Mouse (Mus musculus) ES-Bruce4 (cell line): ENCODE data around the gene Slc26a10. TPM values are rescaled to one million over a fixed set of nuclear protein-coding genes. Genes with fewer than 3 reads are reported as not detected.

Experiments used
- H3K27ac ChIP-seq: 2 replicates; pipeline ENCODE4 v1.5.1; 2012; ENCODE audit warnings: low read length, inconsistent platforms; ENCODE audit not compliant: insufficient read depth
- H3K27me3 ChIP-seq: 2 replicates; pipeline ENCODE4 v1.6.1; 2012; ENCODE audit warnings: mild to moderate bottlenecking, low read length, inconsistent platforms; ENCODE audit not compliant: control insufficient read depth, poor library complexity, insufficient read depth, severe bottlenecking
- H3K36me3 ChIP-seq: 2 replicates; pipeline ENCODE4 v1.6.1; 2012; ENCODE audit warnings: inconsistent platforms, mild to moderate bottlenecking, low read length, moderate library complexity; ENCODE audit not compliant: control insufficient read depth, poor library complexity, insufficient read depth, severe bottlenecking
- H3K4me1 ChIP-seq: one replicate; pipeline ENCODE4 v1.8.1; 2011; ENCODE audit warnings: low read length; ENCODE audit not compliant: control insufficient read depth, insufficient read depth
- H3K4me3 ChIP-seq: 2 replicates; pipeline ENCODE4 v1.5.1; 2011; ENCODE audit warnings: low read depth, mild to moderate bottlenecking, low read length
- H3K9ac ChIP-seq: 2 replicates; pipeline ENCODE4 v1.6.1; 2012; ENCODE audit warnings: low read depth, mild to moderate bottlenecking, inconsistent platforms; ENCODE audit not compliant: poor library complexity, severe bottlenecking
- H3K9me3 ChIP-seq: replicated peaks from 2 replicates; pipeline ENCODE4 v1.6.1; 2012; ENCODE audit warnings: mild to moderate bottlenecking, low read length, inconsistent platforms; ENCODE audit not compliant: control insufficient read depth, poor library complexity, insufficient read depth, severe bottlenecking
- CTCF ChIP-seq: IDR thresholded peaks from one replicate; pipeline ENCODE4 v1.8.1; 2011; ENCODE audit warnings: low read depth, low read length
- EP300 ChIP-seq: IDR thresholded peaks from 2 replicates; pipeline ENCODE4 v1.6.1; 2011; ENCODE audit warnings: low read depth, low read length; ENCODE audit not compliant: insufficient read depth
- POLR2A ChIP-seq: IDR thresholded peaks from one replicate; pipeline ENCODE4 v1.8.1; 2011; ENCODE audit warnings: low read length; ENCODE audit not compliant: insufficient read depth
- polyA plus RNA-seq: library from polyadenylated mRNA; stranded (reverse); fragments of >200 nt; gene quantifications from 2 replicates; pipeline ENCODE4 v1.2.4, GENCODE M21; 2011; ENCODE audit warnings: low read depth; ENCODE audit not compliant: missing spikeins, insufficient read depth, insufficient read length

Slc26a10 gene
- polyA plus RNA-seq, 1 experiment = 24.6 TPM

GRCm38 (mm10) chr10:127176756-127177155, 3.7 kb downstream of the Slc26a10 start:
- Histone ChIP-seq H3K9me3 (no peaks in the 10 kb centered on the region), H3K4me3 (peak overlapping the region; percentile 70), H3K27ac (no peak overlapping the region), H3K9ac (peak overlapping the region; percentile 55), H3K4me1 (peaks cover 4% of the 10 kb centered on the region), H3K27me3 (no peaks in the 10 kb centered on the region; the same call in 1 of the 2 replicates), H3K36me3 (no peaks in the 10 kb centered on the region)
- 0 out of 2 replicates have a peak, but pooled peaks have one; percentile 11 for TF ChIP-seq EP300
- no peak for TF ChIP-seq POLR2A

DNA sequence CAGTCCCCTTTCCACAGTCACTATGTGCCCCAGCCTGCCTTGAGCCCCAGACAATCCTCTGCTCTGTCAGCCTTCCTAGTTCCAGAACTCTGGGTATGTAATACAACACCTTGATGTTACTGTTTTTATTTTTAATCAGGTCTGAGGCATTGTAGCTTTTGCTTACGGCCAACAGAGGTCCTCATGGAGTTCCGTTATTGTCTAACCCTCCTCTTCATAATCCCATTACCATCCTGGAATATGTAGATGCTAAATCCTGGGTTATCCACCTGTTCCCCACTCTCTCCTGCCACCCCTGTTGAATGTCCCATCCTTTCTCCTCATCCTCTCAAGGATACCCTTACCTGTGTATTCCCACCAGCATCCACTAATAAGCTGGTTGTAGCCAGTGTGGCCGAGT, 4.2 kb downstream of the Slc26a10 start:
- Histone ChIP-seq H3K4me3 (peak overlapping the region; percentile 70), H3K27me3 (no peaks in the 10 kb centered on the region; the same call in 1 of the 2 replicates)

GRCm38 (mm10) chr10:127174170-127174569, 6.3 kb downstream of the Slc26a10 start:
- no peaks in the 10 kb centered on the region for H3K36me3 ChIP-seq

More for the DNA sequence above, 4.2 kb downstream of the Slc26a10 start:
- Histone ChIP-seq H3K4me1 (peaks cover 4% of the 10 kb centered on the region), H3K9ac (peak overlapping the region; percentile 55), H3K9me3 (no peaks in the 10 kb centered on the region), H3K27ac (no peak overlapping the region), H3K36me3 (no peaks in the 10 kb centered on the region)
- no peak for TF ChIP-seq POLR2A
- no peak for TF ChIP-seq CTCF

DNA sequence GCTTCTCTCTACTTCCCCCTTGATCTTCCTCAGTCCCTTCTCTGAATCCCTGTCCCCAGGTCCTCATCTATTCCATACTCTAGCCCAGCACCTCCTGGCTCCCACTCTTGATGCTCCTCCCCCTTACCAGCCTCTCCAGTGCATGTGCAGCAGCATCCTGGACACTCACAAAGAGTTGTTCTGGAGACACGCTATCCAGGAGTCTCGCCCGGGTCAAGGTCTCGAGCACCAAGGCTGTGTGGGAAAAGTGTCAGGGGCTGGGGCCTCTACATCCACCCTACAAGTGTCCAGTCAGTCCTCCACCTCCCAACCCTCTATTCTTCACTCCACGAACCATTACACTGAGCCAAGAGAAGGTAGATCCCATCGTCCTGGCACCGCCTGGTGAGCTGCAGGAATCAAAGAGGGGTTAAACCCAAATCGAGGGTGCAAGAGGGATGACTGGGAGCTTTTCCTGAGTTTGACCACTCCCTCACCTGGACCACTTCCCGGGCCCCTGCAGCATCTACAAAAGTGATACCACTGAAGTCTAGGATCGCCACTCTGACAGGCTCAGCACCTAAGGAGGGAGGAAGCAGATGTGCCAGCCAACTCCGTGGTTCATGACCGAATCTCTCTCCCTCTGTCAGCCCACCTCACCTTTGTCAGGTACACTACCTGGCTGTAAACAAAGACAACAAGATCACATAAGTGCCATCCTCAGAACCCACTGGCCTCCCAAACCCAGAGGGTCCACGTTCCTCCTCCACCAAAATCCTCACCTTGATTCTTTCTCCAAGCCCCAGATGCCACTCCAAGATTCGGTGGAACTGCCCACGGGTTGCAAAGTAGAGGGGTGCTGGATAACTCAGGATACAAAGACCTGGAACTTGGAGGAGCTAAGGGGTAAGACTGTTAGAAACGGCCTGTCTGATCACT, 7.0 kb downstream of the Slc26a10 start:
- Histone ChIP-seq H3K27me3 (no peaks in the 10 kb centered on the region), H3K4me1 (peaks cover 4% of the 10 kb centered on the region), H3K27ac (no peak overlapping the region), H3K36me3 (no peaks in the 10 kb centered on the region), H3K4me3 (no peak overlapping the region), H3K9ac (no peak overlapping the region), H3K9me3 (no peaks in the 10 kb centered on the region)
- TF ChIP-seq EP300 (no peak), POLR2A (no peak), CTCF (no peak)

More at GRCm38 (mm10) chr10:127174170-127174569, 6.3 kb downstream of the Slc26a10 start:
- H3K9ac ChIP-seq = no peak overlapping the region
- H3K27ac ChIP-seq = no peak overlapping the region
- H3K4me3 ChIP-seq = no peak overlapping the region
- no peaks in the 10 kb centered on the region for H3K9me3 ChIP-seq
- TF ChIP-seq EP300 = no peak
- no peak for TF ChIP-seq POLR2A
- no peak for TF ChIP-seq CTCF
- no peaks in the 10 kb centered on the region; the same call in 1 of the 2 replicates for H3K27me3 ChIP-seq
- H3K4me1 ChIP-seq = peaks cover 6% of the 10 kb centered on the region

DNA sequence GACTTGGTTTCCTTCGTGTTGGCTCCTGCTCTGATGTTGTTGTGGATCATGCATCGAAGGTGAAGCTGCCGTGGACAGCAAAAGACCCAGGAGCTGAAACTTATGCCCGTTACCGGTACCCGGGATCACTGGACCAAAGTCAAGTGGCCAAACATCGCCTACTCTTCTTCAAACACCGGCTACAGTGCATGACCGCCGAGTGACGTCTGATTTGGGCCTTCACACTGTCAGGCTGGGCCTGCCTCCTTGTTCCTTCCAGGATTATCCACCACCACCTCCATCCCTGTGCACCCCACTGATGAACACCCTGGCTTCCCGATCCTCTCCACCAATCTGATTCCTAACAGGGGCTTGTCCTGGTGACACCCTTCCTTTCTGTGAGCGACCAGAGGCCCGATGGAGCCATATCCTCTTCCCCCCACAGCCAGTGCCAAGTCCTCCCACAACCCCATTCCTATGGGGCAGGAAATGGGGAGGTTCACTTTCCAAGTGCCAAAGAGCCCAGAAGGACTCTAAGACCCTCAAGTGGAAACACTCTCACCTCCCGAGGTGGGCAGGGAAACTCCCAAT, 8.7 kb downstream of the Slc26a10 start:
- Histone ChIP-seq H3K4me1 (peaks cover 6% of the 10 kb centered on the region), H3K36me3 (no peaks in the 10 kb centered on the region), H3K9me3 (no peaks in the 10 kb centered on the region), H3K9ac (no peak overlapping the region), H3K4me3 (no peak overlapping the region), H3K27me3 (no peaks in the 10 kb centered on the region), H3K27ac (no peak overlapping the region)
- TF ChIP-seq EP300 = no peak
- no peak for TF ChIP-seq POLR2A
- TF ChIP-seq CTCF = no peak

- H3K36me3 ChIP-seq = no peaks in the 10 kb centered on the region
- TF ChIP-seq POLR2A = no peak
- TF ChIP-seq CTCF = peak; percentile 81
- peak overlapping the region; percentile 75 for H3K4me3 ChIP-seq
- no peak overlapping the region for H3K27ac ChIP-seq
- H3K9ac ChIP-seq = peak overlapping the region; percentile 54
- no peaks in the 10 kb centered on the region for H3K27me3 ChIP-seq
- no peaks in the 10 kb centered on the region for H3K9me3 ChIP-seq
- H3K4me1 ChIP-seq = peaks cover 4% of the 10 kb centered on the region
These were observed 9.6 kb downstream of the Slc26a10 start for GRCm38 (mm10) chr10:127170837-127171272.
